Mouse (Mus musculus): ENCODE results near the gene Muc1. TPM values are rescaled to one million over a fixed set of nuclear protein-coding genes. Genes with fewer than 3 reads are reported as not detected.
"Not testable (repeated sequence)": the region's sequence is repeated elsewhere in the genome, so short reads cannot be mapped to it uniquely, and the experiment has no call there.

Gene Muc1
- polyA plus RNA-seq, 3 experiments from 2014 or later: 1.6 to 2.5 (median 1.8) TPM

DNA sequence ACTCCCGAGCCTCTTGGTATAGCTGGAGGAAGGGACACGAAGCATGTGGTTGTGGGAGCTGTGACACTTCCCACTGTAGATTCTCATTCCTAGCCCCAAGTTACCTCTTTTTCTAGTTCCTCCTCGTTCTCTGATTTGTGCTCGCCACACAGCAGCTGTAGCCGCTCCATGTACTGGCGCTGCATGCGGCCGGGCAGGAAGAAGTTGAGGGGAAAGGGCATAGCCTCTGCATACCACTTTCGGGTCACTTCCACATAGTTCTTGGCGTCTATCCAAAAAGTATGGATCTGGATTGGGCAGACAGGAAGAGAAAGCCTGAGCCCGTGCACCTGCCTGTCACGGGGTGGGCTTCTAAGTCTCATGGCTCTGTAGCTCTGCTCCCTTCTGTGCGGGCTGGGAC lies 18.7 kb upstream of the Muc1 start:
- ATAC-seq: no peak

DNA sequence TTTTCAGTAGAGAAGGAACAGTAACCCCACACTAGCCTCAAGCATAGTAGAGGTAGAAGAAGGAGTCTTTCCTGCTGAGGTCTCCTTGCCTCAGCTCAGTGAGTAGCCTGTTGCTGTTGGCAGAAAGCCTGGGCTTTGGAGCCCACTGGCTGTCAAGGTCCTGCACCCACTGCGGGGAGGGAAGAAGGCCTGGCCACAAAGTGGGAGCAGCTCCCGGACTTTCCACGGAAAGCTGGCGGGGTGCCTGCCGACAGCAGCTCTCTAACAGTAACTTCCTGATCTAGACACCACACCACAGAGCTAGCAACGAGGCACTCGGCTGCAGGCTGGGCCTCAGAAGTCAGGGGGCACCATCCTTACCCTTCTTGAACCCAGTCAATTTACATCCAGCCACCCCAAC lies 18.1 kb upstream of the Muc1 start:
- no peak for ATAC-seq

GRCm38 (mm10) chr3:89213803-89214530 lies 14.9 kb upstream of the Muc1 start:
- peak; percentile 86 for ATAC-seq

DNA sequence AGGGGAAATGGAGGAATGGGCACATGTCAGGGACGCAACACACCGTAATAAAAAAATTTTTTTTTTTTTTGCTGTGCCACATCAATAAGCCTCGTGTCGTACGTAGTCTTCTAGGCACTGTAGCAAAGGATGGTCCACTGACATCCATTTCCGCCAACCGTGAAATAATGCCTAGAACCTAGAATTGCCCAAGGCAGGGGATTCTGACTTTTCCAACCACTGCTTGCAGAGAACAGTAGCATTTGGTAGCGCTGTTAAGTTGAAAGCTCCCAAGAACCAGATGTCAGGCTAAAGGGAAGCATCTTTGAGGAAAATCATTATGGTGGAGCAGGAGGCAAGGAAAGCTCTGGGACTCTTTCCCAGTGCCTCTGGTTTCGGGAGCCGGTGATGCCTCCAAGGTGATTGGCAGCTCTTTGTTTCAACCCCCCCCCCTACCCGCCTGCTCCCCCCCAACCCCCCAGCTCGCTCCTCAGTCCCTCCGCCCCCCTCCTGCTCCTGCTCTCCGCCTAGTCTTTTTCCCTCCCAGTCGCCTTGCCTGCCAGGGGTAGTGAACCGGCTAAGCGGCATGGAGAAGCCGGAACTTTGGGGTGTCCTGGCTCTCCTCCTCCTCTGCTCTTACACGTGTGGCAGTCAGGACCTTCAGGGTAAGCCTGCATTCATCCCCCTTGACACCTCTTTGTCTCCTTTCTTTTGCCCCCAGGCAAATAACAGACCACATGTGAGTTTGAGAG lies 14.0 kb upstream of the Muc1 start, which contains the start of gene Thbs3:
Gene Thbs3, plus strand, starts transcription at position 500 of the 731 bp plus-strand sequence.
- ATAC-seq: peak; percentile 51

GRCm38 (mm10) chr3:89215853-89216252 lies 13.0 kb upstream of the Muc1 start:
- ATAC-seq: peak; percentile 39

DNA sequence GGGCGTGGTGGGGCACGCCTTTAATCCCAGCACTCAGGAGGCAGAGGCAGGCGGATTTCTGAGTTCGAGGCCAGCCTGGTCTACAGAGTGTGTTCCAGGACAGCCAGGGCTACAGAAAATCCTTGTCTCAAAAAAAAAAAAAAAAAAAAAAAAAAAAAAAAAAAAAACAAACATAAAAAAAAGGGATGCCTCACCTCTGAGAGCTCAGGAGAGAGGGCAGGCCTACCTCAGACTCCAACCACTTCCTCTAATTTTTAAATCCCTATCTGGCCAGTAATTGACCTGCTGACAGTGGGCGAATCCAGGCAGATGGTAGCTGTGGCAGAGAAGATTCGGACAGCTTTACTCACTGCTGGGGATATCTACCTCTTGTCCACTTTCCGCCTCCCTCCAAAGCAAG lies 12.4 kb upstream of the Muc1 start:
- ATAC-seq: not testable (repeated sequence)

DNA sequence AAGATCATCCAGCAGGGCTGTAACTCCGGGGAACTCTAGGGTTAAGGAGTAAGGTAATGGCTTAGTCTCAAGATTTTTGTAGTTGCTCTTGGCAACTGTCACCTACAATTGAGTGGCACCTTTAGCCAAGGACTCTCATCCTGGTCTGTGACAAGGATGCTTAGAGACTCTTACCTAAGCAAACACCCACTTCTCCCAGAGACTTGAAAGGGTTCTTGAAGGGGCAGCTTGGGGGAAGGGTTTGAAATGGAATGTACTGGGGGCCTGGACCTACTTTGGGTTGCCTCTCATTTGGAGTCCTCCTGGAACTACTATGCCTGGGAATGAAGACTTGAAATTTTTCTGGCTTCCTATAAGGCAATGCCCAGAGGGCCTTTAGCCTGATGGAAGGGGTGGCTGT lies 10.6 kb upstream of the Muc1 start:
- no peak for ATAC-seq

DNA sequence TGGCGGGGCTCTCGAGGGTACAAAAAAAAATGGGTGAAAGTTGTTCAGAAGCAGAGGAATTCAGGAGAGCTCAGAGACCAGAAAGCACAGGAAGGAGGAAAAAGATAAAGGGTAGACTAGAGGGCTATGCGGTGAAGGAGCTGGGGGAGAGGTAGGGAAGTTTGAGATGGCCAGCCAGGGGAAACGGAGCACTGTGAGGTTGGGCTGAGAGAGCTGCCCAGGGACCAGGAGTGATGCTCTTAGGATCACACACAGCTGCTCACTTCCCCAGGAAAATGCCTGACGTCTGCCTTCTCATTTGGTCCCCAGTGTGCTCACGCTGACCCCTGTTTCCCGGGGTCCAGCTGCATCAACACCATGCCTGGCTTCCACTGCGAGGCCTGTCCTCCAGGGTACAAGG lies 9.3 kb upstream of the Muc1 start:
- ATAC-seq: no peak

- no peak for ATAC-seq
Observed at GRCm38 (mm10) chr3:89221167-89221566, 7.7 kb upstream of the Muc1 start.

- no peak for ATAC-seq
Observed at GRCm38 (mm10) chr3:89224796-89225195, 4.1 kb upstream of the Muc1 start.

DNA sequence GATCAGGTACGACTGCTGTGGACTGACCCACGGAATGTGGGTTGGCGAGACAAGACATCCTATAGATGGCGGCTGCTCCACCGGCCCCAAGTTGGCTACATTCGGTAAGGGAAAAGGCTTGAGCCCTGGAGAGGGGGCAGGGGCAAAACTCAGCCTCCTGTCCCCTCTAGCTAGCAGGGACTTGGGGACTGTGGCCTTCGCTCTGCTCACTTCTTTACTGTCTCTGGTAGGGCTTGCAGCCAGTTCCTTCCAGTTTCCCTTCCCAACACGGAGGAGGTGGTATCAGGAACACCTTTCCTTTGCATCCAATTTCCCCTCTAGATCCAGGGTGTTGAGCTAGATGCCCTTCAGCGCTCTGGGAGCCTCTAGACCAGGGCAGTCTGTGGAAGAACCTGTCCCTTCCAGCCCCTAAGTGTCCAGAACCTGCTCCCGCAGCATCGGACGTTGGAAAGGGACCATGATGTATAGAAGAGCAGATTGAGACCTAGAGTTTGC lies 3.5 kb upstream of the Muc1 start:
- no peak for ATAC-seq

GRCm38 (mm10) chr3:89225918-89226317 lies 2.9 kb upstream of the Muc1 start:
- ATAC-seq: no peak

GRCm38 (mm10) chr3:89226361-89226760 lies 2.5 kb upstream of the Muc1 start:
- ATAC-seq: no peak

DNA sequence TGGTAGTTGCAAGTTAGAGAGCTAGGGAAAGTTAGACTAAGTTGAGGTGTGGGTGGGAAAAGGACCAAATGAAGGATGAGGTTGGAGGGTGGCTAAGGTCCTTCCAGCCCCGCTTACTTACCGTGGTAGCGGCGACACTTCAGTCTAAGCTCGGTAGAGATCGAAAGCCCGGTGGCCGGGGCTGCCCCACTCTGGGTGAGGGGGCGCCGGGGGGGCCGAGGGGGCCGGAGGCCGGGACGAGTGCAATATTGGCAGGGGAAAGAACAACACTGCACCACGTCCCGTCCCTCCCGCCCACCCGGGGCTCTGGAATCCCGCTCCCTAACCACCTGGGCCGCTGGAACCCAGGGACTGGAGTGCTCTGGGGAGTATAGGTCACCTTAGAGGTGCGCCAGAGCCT lies 2.0 kb upstream of the Muc1 start, which contains the start of gene Mtx1:
Gene Mtx1, minus strand, starts transcription at position 189 of the 400 bp plus-strand sequence.
- ATAC-seq: no peak

DNA sequence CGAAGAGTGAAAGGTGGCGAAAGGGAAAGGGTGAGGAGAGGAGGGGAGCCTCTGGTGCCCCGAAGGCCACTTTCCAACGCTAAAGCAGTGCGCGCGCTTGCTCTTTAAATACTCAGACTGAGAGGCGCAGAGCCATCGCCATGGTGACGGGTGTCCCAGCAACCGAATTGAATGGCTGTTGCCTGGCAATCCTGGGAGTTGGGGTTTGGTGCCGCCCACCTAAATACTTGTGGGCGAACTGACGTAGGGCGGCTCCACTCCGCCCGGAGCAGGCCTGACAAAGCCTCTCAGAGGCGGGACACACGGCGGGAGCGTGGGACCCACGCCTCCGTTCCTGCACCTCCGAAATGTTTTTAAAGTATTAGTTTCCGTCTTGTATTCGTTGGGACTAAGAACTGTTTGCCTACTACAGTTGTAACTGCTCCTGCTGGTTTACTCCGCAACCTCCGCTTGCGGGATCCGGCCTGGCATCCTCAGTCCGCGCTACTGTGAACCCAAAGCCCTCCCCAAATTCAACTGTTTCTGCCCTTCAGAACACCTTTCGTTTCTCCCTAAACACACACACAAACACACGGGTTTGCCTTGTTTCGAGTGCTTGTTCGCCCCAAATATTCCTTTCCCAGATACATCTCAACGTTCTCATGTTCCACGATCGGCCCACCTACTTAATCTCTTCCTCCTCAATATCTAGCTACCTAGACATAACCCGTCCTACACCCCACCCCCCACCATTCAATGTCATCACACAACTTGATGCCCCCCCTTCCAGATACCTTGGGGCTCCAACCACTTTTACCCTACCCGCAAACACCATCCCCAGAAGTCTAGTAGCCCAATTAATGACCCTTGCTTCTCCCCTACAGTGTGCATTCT lies 1.3 kb upstream of the Muc1 start:
- peak; percentile 51 for ATAC-seq

DNA sequence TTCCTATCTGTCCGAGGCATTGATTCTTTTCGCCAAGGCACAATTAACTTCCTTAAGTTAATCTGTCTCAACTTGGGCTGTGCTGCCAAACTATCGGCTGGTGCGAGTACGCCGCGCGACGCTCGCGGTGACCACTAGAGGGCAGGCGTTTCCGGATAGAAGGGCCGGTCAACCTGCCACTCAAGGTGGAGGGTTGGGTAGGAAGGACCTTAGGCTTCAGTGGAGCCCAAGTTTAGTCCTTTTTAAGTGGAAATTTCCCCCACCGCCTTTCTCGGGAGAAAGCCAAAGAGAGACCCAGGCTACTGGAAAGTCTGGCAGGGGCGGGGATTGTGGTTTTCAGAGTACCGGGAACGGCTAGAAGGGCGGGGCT lies 692 bp upstream of the Muc1 start:
- ATAC-seq: peak; percentile 51

GRCm38 (mm10) chr3:89229276-89229675 lies 419 bp downstream of the Muc1 start:
- ATAC-seq: no peak

DNA sequence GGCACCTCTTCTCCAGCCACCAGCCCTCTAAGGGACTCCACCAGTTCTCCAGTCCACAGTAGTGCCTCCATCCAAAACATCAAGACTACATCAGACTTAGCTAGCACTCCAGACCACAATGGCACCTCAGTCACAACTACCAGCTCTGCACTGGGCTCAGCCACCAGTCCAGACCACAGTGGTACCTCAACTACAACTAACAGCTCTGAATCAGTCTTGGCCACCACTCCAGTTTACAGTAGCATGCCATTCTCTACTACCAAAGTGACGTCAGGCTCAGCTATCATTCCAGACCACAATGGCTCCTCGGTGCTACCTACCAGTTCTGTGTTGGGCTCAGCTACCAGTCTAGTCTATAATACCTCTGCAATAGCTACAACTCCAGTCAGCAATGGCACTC lies 1.7 kb downstream of the Muc1 start:
- ATAC-seq: no peak

DNA sequence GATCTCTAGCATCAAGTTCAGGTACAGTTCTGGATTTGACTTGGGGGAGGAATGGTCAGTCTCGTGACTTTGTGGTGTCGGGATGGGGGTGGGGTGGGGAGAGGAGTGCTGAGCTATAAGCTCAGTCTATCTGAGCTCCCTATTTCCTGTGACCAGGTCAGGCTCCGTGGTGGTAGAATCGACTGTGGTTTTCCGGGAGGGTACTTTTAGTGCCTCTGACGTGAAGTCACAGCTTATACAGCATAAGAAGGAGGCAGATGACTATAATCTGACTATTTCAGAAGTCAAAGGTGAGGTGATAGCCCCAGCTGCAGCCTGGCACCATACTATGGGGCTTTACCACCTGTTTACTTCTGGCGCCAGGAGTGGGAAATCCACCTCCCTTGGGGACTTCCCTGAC lies 2.5 kb downstream of the Muc1 start:
- peak; percentile 64 for ATAC-seq

- no peak for ATAC-seq
Observed at GRCm38 (mm10) chr3:89231772-89232275, 3.0 kb downstream of the Muc1 start.

- ATAC-seq: no peak
Observed at GRCm38 (mm10) chr3:89232614-89233013, 3.8 kb downstream of the Muc1 start.

DNA sequence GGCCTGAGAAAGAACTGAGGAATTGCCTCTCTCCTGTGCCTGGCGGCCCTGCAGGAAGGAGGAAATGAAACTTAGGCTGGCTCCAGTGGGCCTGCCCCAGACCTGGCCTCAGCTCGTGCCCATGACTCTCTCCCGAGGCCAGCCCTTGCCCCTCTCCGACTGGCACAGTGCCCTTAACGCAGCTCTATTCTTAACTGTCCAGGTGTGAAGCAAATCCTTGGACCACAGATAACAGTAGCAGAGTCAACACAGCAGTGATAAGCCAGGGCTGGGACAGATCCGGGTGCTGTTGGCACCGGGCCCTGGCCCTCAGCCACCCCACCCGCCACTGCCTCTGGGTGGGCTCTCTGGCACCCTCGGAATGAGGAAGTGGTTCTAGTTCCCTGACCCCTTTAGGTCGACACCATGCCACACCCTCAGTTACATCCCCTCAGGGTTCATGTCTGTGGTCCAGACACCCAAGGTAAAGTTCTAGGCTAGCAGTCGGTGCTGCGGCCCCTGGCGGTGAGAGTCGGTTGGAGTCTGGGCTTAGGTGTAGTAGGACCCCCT lies 4.8 kb downstream of the Muc1 start:
- no peak for ATAC-seq
